Mouse (Mus musculus) heart, postnatal 0 days (tissue): ENCODE data around the gene Gm5737. TPM values are rescaled to one million over a fixed set of nuclear protein-coding genes. Genes with fewer than 3 reads are reported as not detected.

ENCODE experiments used
- ATAC-seq: fragments of 200-750 bp; cut with Nextera tagmentation; 2 replicates; pipeline ENCODE4 v1.8.0; 2017; ENCODE audit warnings: low read depth, moderate number of reproducible peaks, moderate library complexity; ENCODE audit not compliant: insufficient read depth
- DNase-seq: peaks from one replicate; pipeline ENCODE4 v3.0.0-alpha.2; 2016; ENCODE audit warnings: low spot score
- H3K27ac ChIP-seq: fragments of 300-500 bp; sonication (generic); 2 replicates; pipeline ENCODE4 v1.5.1; 2014; ENCODE audit warnings: low read depth, mild to moderate bottlenecking
- H3K27me3 ChIP-seq: fragments of 300-500 bp; sonication (generic); 2 replicates; pipeline ENCODE4 v1.6.1; 2014; ENCODE audit warnings: low read length, mixed read lengths; ENCODE audit not compliant: control insufficient read depth, insufficient read depth
- H3K36me3 ChIP-seq: fragments of 300-500 bp; sonication (generic); replicated peaks from 2 replicates; pipeline ENCODE4 v1.6.1; 2014; ENCODE audit warnings: low read length, mixed read lengths; ENCODE audit not compliant: control insufficient read depth, insufficient read depth
- H3K4me1 ChIP-seq: fragments of 300-500 bp; sonication (generic); 2 replicates; pipeline ENCODE4 v1.6.1; 2014; ENCODE audit warnings: antibody characterized with exemption; ENCODE audit not compliant: control insufficient read depth, insufficient read depth
- H3K4me2 ChIP-seq: fragments of 300-500 bp; sonication (generic); 2 replicates; pipeline ENCODE4 v1.6.1; 2014; ENCODE audit warnings: low read depth, mild to moderate bottlenecking, low read length, moderate library complexity
- H3K4me3 ChIP-seq: fragments of 300-500 bp; sonication (generic); 2 replicates; pipeline ENCODE4 v1.5.1; 2014; ENCODE audit warnings: low read depth, low read length
- H3K9ac ChIP-seq: fragments of 300-500 bp; sonication (generic); replicated peaks from 2 replicates; pipeline ENCODE4 v1.6.1; 2014; ENCODE audit warnings: low read depth, low read length, mixed read lengths
- H3K9me3 ChIP-seq: fragments of 300-500 bp; sonication (generic); replicated peaks from 2 replicates; pipeline ENCODE4 v1.6.1; 2016; ENCODE audit warnings: low read length; ENCODE audit not compliant: control insufficient read depth
- CTCF ChIP-seq: IDR thresholded peaks from 2 replicates; pipeline ENCODE4 v1.5.1; 2016; ENCODE audit warnings: antibody characterized with exemption, control low read depth, low read depth
- EP300 ChIP-seq: IDR thresholded peaks from 2 replicates; pipeline ENCODE4 v1.6.1; 2016; ENCODE audit warnings: antibody characterized with exemption, low read depth
- WGBS: fragments of 180-500 bp; shearing (Covaris S2); extraction: QIAGEN DNeasy Blood & Tissue Kit; methylation state at CpG from one replicate; pipeline ENCODE4 v1.1.7; 2014; 5-methylcytosine and 5-hydroxymethylcytosine counted together
- polyA plus RNA-seq: library from polyadenylated mRNA; unstranded; fragments of >200 nt; fragmentation: Nextera tagmentation; extraction: Ambion mirVana; gene quantifications from 2 replicates; pipeline ENCODE4 v1.2.1, GENCODE M21; 2015
- total RNA-seq: library from RNA; depleted of rRNA; stranded (reverse); fragments of >200 nt; gene quantifications from 2 replicates; pipeline ENCODE4 v1.2.3, GENCODE M21; 2014; ENCODE audit warnings: low replicate concordance

Gene Gm5737
- total and polyA plus RNA-seq, 2 experiments from 2014 or later = not detected

DNA sequence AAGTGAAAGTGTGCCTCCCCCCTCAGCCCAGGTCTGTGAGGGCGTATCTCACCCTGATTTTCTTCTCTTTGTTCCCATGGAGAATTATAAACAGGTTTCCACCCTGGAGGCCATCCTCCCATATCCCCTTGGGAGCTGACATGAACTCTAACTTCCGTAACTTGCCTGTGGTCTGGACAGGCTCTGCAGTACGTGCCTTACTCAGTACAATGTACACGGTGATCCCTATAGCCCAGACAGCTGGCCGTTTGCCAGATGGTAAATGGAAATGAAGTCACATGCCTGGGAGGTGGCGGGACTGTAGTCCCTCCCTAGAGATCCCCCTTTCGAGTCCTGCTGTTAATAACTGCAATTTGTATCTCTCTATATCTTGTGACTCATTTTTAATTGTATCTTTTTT lies 52.9 kb downstream of the Gm5737 start:
- Histone ChIP-seq H3K36me3 (no peaks in the 10 kb centered on the region), H3K27me3 (no peaks in the 10 kb centered on the region), H3K4me3 (no peak overlapping the region), H3K9ac (no peak overlapping the region), H3K4me1 (peaks cover 66% of the 10 kb centered on the region), H3K9me3 (no peaks in the 10 kb centered on the region), H3K27ac (peak overlapping the region; percentile 89), H3K4me2 (peak overlapping the region; percentile 38)
- ATAC-seq (peak; percentile 80), DNase-seq (peak; percentile 71)
- TF ChIP-seq EP300 (peak; percentile 59; the same call in 1 of the 2 replicates), CTCF (no peak)
- 6% methylated on average over 7 of the region's 7 CpGs for WGBS

DNA sequence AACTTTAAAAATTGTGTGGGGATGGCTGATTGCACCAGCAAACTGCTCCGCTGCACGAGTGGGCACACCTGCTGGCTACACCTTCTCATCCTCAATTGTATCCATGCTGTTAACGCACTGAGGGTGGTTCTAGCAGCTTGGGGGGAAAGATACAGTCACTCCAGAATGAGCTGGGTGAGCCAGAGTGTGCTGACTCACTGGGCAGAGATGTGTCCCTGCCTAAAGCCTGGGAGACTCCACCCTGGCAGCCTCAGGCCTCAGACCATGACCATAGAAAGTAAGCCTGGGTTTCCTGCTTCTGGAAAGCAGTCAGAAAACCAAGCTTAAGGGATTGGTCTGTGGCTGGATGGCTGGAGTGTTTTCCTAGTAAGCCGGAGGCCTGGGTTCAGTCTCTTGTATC lies 53.7 kb downstream of the Gm5737 start:
- peak; percentile 71 for ATAC-seq
- Histone ChIP-seq H3K9ac (no peak overlapping the region; the same call in 1 of the 2 replicates), H3K9me3 (no peaks in the 10 kb centered on the region), H3K27ac (peak overlapping the region; percentile 89), H3K4me1 (peaks cover 72% of the 10 kb centered on the region), H3K4me2 (no peak overlapping the region), H3K36me3 (no peaks in the 10 kb centered on the region), H3K27me3 (no peaks in the 10 kb centered on the region), H3K4me3 (no peak overlapping the region)
- peak; percentile 64 for DNase-seq
- 37% methylated on average over 4 of the region's 4 CpGs for WGBS
- TF ChIP-seq CTCF (no peak), EP300 (no peak)

DNA sequence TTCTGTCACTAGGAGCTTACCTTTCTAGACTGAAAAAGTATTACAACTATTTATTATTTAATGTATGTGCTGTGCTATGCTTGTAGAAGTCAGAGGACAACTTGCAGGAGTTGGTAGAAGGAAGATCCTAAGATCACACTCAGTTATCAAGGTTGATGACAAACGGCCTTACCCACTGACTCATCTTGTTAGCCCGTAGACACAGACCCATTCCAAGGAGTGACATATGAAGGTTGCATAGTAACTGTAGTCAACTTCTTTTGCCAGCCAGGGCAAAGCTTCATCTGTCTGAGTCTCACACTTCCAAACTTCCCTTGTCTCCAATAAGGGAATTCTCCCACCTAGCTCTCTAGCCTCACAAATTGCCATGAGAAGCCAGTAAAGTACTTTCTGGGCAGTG lies 54.5 kb downstream of the Gm5737 start:
- Histone ChIP-seq H3K27me3 (no peaks in the 10 kb centered on the region), H3K4me3 (no peak overlapping the region), H3K36me3 (no peaks in the 10 kb centered on the region), H3K27ac (peak overlapping the region; percentile 89), H3K9me3 (no peaks in the 10 kb centered on the region), H3K4me1 (peaks cover 66% of the 10 kb centered on the region), H3K4me2 (no peak overlapping the region), H3K9ac (no peak overlapping the region)
- WGBS = 48% methylated on average over 2 of the region's 2 CpGs
- TF ChIP-seq EP300 (no peak), CTCF (no peak)
- ATAC-seq (no peak), DNase-seq (no peak)

DNA sequence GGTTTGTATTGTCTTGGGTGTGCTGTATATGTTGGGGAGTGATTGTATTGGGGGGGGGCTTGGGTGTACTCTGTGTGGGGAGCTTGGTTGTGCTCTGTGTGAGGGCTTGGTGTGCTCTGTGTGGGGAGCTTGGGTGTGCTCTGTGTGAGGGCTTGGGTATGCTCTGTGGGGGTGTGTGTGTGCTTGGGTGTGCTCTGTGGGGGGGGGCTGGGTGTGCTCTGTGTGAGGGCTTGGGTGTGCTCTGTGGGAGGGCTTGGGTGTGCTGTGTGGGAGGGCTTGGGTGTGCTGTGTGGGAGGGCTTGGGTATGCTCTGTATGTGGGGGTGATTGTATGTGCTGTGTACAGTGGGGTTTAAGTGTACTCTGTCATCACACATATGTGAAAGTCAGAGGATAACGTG lies 55.6 kb downstream of the Gm5737 start:
- TF ChIP-seq CTCF (no peak), EP300 (no peak)
- Histone ChIP-seq H3K4me2 (no peak overlapping the region), H3K9ac (no peak overlapping the region), H3K4me3 (no peak overlapping the region), H3K27me3 (no peaks in the 10 kb centered on the region), H3K9me3 (no peaks in the 10 kb centered on the region), H3K36me3 (no peaks in the 10 kb centered on the region), H3K4me1 (peaks cover 56% of the 10 kb centered on the region), H3K27ac (no peak overlapping the region)
- ATAC-seq (no peak), DNase-seq (no peak)
- WGBS = 90% methylated on average over 1 of the region's 1 CpGs

DNA sequence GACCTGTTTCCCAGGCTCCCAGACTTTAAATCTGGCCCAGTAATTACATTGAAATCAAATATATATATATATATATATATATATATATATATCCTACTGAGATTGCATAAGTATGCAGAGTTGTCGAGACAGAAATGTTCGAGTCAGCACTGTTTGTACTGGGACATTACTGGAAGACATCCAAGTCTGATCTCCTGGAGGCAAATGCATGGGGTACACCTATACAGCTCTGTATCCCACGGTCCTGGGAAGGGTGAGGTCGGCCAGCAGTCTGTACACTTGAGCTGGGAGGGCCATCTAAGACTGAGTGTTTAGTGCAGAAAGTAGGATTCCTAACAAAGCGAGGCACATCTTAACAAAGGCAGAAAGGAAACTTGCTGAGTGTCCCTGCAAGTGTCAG lies 57.7 kb downstream of the Gm5737 start:
- TF ChIP-seq EP300 (no peak), CTCF (no peak)
- Histone ChIP-seq H3K4me3 (no peak overlapping the region), H3K4me2 (peak overlapping the region; percentile 24; the same call in 1 of the 2 replicates), H3K27ac (peak overlapping the region; percentile 68), H3K4me1 (peaks cover 38% of the 10 kb centered on the region), H3K36me3 (0 out of 2 replicates have a peak, but pooled peaks cover 13% of the 10 kb centered on the region), H3K27me3 (no peaks in the 10 kb centered on the region), H3K9ac (peak overlapping the region; percentile 17; the same call in 1 of the 2 replicates), H3K9me3 (no peaks in the 10 kb centered on the region)
- WGBS = 9% methylated on average over 5 of the region's 5 CpGs
- ATAC-seq (no peak), DNase-seq (peak; percentile 38)

GRCm38 (mm10) chr7:120870431-120871008 lies 58.4 kb downstream of the Gm5737 start:
- Histone ChIP-seq H3K4me2 (peak overlapping the region; percentile 24; the same call in 1 of the 2 replicates), H3K27ac (peak overlapping the region; percentile 68; the same call in 1 of the 2 replicates), H3K27me3 (no peaks in the 10 kb centered on the region), H3K9me3 (no peaks in the 10 kb centered on the region), H3K4me1 (peaks cover 33% of the 10 kb centered on the region), H3K4me3 (no peak overlapping the region), H3K9ac (no peak overlapping the region), H3K36me3 (0 out of 2 replicates have a peak, but pooled peaks cover 13% of the 10 kb centered on the region)
- no peak for DNase-seq
- WGBS = 42% methylated on average over 5 of the region's 5 CpGs
- TF ChIP-seq EP300 (no peak), CTCF (no peak)
- no peak for ATAC-seq
